Mouse (Mus musculus) lung, adult 18-20 months (tissue): ENCODE data around the gene Eml4.

Experiments
- DNase-seq, 2 experiments: peaks; one replicate each; pipeline ENCODE4 v3.0.0; 2022; ENCODE audit warnings: mixed read lengths in 2 of 2

The Eml4 gene

DNA sequence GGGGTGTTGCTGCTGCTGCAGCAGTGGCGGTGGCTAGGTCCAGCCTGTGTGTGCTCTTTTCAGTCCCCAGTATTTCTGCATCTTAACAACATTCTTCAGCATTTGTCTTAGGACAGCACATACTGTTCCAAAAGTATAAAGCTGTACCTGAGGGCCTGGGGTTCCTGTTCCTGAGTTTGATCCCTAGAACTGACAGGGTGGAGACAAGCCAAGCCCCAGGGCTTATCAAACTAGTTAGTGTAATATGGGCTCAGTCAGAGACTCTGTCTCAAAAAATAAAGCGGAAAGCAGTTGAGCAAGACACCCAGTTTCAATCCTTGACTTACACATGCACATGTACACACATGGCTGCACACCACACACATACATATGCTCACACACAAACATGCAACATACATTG is 34.2 kb downstream of the Eml4 start:
- no peak for DNase-seq

DNA sequence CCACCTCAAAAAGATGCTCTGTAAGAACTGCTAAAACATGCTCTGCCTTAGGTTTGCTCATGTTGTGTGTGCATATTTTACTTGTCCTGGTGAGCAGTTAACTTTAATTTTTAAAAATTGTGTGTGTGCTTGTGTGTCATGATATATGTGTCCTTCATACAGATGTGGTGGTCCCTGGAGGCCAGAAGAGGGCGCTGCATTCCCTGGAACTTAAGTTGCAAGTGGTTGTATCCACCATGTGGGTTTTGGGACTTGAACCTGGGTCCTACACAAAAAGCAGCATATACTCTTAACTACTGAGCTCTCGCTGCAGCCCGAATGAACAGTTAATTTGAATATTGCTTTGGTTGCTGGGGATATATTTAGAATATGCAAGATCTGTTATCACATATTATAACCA is 36.4 kb downstream of the Eml4 start:
- no peak for DNase-seq

DNA sequence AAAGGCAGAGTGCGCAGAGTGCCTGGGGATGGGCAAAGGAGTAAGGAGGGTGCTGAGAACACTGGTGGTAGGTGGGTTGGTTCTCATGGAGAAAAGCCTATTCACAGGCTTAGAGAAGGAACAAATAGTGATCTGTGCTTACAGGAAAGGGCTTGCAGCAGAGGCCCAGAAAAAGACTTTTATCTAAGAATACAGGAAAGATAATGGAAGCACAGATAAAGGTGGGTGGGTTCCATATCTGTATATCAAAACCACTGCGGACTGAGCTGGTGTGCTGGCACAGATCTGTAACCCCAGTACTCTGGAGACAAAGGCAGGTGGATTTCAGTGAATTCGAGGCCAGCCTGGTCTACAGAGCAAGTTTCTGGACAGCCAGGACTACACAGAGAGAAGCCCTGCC is 43.3 kb downstream of the Eml4 start:
- DNase-seq: no peak

DNA sequence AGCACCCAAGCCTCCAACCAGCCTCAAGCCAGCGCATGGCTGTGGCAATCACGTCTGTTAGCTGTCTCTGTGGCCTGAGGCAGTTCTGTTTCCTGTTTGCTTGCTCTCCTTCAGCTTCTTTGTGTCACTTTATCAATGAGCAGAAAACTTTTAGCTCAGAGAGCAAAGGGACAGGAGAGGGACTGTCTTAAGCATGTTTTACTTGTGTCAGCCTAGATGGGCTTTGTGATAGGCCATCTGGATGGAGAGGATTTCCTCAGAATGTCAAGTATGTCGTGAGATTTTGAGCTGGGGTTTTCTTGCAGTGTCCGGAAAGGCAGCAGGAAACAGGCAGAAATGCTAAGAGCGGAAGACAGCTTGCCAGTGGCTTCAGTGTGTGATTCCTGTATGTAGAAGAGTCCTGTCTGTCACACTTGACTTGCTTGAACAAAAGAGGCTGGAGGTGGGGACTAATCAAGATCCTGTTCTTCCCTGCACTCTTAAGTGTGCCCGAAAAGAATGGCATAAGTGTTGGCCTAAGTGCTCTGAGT is 46.9 kb downstream of the Eml4 start:
- DNase-seq: peak; percentile 32

DNA sequence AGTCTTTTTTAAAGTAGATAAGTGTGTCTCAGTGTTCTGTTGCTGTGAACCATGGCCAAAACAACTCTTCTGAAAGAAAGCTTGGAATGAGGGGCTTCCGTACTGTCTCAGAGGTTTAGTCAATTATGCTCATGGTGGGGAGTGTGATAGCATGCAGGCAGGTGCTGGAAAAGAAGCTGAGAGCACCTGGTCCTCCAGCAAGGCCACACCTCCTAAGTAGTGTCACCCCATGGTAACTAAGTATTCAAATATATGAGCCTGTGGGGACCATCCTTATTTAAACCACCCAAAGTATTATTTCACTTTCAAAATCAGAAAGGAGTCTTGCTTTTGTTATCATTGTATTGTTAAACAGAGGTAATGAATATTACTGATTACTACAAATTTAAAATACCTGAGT is 48.0 kb downstream of the Eml4 start:
- DNase-seq: no peak

DNA sequence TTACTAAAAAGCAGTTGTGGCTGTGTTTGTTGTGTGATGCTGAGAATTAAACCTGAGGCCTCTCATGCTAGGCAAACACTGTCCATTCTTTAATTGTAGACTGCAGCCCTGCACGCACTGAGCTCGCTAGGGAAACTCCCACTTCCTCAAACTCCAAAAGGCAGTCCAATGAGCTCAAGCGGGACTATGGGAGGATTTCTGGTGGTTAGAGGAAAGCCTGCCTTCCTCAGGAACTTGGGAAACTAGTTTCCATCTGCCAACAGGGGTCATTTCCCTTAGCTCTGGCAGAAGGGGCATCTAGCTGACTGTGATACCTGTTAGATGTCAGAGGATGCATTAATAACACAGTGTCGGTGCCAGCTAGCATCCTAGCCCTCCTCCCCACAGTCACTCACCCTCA is 79.9 kb downstream of the Eml4 start:
- peak in 1 of 2 experiments; percentile 14 for DNase-seq

DNA sequence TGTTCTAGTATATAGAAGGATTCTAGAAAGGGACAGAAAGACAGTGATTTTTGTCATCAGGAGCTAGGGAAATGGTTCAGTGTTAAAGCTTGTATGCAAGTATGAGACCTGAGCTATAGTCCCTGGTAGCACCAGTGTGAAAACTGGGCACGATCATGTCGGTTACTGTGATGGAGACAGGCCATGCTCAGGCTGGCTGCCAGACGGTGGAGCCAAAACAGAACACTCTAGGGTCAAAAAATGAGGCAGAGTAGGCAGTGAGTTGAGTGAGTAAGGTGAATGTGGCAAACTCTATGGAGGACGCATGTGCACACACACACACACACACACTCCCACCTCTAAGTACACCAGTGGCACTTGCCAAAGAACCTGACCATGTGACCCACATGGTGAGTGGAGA is 92.7 kb downstream of the Eml4 start:
- peak in 1 of 2 experiments; percentile 16 for DNase-seq

DNA sequence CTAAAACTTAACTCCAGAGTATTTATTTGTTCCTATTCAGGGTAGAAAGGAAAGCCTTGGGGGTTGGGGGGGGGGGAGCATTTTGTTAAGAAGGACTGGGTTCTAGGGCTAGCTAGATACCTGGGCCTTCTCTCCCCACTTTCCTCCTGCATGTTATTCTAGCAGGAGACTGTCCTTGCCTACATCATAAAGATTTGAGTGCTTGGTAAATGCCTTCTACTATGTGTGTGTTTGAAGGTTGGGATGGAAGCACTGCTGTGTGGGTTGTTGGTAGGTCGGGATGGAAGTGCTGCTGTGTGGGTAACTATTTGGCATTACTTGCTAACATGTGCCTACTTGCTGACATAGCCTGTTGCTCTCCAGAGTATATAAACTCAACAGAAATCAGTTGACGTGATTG is 98.9 kb downstream of the Eml4 start:
- no peak for DNase-seq

DNA sequence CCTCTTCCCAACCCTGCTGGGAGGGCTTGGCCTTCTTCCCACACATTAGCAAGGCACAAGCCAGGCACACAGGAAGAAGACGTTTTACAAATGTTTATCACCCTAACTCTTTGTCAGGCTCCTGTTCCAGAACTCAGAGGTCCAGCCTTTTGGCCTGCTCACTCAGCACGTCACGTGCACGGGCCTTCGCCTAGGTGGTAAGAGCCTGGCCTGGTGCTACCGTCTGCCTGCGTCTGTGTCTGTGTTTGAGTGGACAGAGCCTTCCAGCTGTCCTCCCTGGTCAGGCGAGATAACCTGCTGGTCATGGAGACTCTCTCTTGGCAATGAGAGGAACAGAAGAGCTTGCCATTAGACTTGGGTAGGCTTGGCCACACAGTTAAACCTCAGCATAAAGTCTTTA is 100.6 kb downstream of the Eml4 start:
- no peak for DNase-seq

DNA sequence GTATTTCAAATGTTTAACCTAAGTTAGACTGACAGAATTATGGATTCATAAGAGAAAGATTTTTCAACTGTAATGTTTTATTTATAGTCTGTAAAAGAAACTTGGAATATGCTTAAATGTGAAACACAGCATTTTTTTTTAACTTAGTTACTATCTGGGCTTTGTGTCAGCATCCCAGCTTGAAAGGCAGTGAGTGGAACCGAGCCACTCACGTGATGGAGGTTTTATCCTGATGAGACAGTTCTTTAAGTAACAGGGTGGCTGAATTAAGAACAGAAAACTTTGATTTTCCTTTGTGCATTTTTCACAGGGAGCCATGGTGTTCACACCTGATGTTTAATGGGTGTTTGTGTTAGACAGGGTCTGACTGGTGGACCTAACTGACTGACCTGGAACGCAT is 101.1 kb downstream of the Eml4 start:
- DNase-seq: no peak

DNA sequence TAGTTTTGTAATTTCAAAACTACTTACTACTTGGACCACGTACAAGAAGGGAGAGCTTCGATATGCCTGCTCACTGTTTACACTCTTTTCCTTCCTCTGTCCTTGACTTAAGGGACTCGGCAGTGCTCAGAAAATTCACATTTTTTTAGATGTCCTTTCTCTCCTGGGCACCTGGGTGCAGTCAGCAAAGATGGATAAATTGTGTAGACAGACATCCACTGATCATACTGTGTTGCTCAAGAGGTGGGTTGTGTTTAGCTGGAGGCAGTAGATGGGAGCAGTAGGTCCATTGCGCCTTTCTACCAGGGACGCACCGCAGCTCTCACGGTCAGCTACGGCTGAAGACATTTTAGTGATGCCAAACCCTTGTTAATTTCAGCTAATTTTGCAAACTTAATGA is 101.7 kb downstream of the Eml4 start:
- DNase-seq: no peak

DNA sequence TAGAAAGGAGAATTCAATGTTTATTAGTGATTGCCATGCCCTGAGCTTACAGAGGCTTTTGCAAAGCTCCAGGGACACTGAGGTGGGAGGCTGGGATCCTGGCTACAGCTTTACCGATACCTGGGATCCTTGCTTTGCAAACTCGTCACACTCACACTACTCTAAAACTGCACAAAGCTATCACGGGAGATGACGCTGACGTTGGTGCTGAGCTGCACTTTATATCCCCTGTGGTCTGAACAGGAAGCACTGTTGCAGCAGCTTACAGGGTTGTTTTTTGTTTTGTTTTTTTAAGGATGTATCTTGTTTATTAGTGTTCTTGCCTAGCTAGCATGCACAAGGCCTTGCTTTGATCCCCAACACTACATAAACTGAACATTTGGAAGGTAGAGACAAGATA is 102.9 kb downstream of the Eml4 start:
- DNase-seq: no peak

DNA sequence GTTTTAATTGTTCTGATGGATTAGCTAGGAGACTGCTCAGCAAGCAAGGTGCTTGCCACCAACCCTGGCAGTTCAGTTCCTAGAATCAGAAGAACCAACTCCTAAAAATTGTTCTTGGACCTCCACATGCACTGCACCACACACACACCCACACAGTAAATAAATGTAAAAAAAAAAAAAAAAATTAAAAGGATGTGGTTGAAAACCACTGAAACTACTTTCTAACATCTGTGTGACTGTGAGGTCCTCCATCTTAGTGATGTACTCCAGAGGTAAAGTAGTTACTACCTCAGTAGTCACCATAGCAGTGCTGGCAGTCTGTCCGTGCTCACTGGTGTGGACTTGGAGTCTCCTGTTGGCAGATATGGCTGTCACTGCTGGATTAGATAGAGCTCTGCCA is 106.5 kb downstream of the Eml4 start:
- DNase-seq: no peak

DNA sequence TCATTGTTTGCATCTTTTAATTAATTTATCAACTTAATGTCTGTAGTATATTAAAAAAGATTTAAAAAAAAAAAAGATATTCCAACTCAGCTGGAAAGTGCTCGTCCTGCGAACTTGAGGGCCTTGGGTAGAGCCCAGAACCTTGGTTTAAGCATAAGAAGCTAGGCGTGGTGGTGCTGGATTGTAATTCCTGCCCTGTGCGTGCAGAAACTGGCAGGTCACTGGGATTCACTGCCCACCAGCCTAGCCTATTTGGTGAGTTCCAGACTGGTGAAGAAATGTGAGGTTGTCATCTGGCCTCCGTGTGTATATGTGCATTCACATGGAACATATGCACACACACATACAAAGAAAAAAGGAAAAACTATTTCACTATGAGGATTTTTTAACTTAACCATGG is 115.2 kb downstream of the Eml4 start:
- DNase-seq: no peak

DNA sequence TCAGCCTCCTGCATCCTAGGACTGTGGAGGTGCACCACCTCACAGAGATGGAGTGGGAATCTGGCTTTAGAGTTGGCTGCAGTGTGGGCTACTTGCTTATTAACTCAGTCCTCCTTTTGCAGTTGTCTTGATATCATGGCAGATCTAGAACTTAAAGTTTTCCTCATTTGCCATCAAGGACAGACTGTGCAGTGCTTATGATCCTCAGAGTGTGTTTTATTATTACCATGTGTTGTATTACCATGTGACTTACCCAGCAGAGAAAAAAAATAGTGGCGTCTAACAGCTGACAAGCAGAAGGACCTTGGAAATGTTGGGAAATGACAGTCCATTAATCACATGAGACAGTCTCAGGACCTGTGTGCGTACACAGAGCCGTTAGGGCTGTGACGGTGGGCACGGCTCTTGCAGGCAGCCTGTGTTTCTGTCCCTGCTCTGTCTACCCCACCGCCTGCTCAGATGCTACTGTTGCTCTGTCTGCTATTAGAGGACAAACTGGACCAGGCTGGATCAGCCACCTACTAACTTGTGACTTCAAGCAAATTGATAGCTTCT is 116.0 kb downstream of the Eml4 start:
- DNase-seq: no peak

DNA sequence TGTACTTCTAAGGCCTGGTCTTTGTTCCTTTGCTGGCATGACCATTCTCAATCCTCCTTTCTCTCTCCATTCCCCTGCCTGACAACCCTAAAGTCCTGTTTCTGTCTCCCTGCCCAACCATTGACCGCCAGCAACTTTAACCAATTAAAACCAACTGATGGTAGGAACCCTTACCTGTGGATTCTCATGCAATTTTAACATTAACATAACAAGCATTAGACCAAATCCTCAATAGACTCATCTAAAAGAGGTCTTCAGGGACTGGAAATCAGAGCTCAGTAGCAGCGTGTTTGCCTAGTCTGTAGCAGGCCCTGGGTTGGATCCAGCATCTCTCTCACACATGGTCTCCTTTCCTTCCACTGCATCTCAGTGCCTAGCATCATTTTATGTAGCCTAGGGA is 118.9 kb downstream of the Eml4 start:
- DNase-seq: no peak

DNA sequence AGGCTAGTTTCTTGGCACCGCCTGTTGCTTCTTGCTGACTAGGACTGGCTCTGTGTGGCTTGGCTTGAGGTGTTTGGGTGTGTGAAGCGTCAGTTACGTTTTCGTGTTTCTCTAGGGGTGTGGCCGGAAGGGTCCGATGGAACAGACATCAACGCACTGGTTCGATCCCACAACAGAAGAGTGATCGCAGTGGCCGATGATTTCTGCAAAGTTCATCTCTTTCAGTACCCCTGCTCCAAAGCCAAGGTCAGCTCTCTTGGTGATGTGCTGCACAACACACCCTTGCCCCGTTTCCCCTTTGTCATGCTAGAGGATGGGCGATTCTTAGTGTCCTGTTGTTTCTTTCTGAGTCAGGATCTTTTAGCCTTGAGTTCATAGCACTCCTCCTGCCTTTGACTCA is 126.4 kb downstream of the Eml4 start:
- no peak for DNase-seq

DNA sequence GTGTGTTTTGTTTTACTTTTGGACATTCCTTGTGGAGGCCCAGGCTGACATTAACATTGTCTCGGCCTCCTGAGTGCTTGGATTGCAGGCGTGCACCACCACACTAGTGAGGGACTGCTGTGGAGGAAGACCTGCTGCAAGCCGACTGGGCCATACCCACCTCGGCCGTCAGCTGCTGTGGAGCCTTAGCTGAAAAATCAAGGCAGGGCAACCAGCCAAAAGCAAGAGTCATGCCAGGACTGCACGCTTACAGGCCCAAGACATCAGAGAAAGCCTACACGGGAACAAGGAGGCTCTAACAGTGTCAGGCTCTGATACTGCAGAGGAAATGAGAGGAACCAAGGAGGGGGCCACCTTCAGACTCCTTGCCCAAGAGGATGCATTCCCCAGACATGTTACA is 130.8 kb downstream of the Eml4 start:
- no peak for DNase-seq

DNA sequence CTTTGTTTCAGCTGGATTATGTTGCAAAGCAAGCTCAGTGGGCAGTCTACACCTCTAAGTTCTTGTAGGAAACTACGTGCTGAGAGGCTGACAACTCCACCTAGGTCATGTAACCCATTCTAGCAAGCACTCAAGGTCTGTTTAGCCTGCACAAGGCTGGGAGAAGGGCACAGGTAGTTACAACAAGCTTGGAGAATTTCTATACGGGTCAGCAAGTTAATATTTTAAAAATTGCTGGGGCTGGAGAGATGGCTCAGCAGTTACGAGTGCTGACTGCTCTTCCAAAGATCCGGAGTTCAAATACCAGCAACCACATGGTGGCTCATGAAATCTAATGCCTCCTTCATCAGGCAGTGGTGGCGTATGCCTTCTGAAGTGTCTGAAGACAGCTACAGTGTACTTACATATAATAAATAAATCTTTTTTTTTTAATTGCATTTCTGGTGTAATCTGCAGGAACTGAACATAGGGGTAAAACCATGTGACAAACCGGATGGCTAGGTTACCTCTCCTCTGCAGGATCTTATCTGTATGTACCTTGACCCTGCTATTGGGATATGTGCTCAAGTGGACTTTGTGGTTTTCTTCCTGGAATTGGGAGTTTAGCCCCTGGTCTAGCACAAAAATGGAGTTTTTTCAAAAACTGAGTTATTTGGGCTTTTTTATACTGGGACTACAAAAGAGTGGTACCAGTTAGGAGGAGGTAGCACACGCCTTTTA is 132.2 kb downstream of the Eml4 start:
- DNase-seq: no peak

DNA sequence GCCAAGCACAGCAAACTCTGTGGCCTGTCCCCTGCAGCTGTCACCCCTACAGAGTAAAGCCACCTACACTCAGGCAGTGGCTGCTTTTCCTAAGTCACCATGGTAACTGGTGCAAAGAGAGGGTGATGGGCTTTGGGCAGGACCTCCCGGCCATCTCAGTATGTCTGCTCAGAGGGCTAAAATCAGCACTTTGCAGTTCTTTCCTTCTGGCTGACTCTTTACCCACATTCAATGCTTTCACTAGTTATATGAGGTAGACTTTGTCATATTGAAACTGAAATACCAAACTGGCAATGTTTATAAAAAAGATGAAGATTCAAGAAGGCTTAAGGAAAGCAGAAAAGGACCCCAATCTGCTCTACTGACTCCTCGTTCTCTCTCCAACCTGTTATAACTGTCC is 133.1 kb downstream of the Eml4 start:
- no peak for DNase-seq

DNA sequence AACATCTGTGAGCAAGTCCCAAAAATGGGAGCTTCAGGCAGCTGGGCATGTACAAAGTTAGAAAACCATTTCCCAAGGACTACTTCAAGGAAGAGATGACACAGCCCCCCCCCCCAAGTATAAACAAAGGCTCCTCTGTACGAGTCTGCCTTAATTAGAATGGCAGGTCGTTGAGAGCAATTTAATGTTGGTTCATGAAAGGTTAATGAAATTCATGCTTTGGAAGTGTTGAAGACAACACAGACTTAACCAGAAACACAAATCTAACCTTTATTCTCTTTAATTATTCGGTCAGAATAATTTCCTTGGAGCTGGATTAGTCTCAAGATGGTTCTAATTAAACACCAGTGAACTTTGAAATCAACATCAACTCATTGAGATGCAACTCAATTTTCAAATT is 137.0 kb downstream of the Eml4 start:
- DNase-seq: no peak

DNA sequence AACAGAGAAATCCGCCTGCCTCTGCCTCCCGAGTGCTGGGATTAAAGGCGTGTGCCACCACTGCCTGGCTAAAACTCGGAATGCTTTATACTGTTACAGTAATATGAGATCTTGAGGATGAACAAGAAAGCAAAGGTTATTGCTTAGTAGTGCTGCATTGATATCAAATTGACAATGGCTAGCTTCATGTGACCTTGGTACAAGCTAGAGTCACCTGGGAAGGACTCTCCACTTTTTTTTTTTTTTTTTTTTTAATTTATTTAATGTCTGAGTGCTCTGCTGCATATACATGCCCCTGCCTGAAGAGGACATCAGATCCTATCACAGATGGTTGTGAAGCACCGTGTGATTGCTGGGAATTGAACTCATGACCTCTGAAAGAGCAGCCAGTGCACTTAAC is 148.2 kb downstream of the Eml4 start:
- no peak for DNase-seq

DNA sequence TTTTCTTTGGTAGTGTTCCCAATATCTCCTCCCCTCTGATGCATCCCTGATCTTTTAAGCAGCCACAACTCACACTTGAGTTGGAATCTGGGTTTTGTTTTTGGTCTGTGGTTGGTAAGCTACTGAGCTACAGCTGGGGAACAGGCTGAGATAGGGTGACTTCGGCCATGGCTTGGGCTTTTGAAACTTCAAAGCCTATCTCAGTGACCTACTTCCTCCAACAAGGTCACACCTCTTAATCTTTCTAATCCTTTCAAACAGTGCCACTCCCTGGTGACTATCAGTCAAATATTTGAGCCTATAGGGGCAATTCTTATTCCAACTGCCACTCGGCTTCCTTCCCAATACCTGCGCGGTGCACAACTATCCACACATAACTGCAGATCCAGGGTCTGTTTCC is 149.0 kb downstream of the Eml4 start:
- DNase-seq: no peak

DNA sequence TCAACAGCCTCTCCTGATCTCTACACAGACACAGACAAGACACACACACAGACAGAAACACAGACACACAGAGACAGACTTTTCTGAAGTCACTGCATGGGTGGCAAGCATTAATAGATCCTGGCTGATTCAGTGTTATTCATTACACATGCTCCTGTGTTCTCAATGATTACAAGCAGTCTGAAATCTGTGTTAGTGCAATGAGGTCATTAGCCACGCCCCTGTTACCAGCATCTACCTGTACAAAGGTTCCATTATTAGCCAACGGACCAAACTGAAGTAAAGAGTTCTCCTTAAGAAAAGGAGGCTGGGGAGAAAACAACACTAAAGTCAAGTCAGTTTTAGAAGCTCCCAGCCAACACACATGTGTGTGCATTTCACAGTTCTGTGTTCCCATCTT is 153.0 kb downstream of the Eml4 start:
- DNase-seq: no peak

DNA sequence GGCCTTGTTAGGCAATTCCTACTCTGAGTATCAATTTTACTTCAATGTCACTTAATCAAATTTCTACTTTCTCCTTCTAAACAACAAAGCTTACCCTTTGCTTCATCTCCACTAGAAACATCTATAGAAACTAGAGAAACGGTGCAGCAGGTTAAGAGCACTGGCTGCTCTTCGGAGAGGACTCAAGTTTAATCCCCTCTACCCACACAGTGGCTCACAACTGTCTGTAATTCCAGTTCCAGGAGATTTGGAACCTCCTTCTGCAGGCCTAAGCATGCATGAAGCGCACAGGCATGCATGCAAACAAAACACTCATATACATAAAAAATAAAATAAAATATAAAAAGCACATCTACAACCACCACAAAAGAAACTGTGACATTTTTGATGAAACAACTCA is 161.4 kb downstream of the Eml4 start:
- DNase-seq: no peak
